Mouse (Mus musculus) forebrain, embryonic 12.5 days (tissue): ENCODE measurements at regions not wholly inside any gene's neighbourhood (a gene's known extent, or its start where the extent isn't known, plus 50 kb on each side); places are given as distances from the start of the nearest gene placed in this dataset.
A peak's percentile ranks its signal among the peaks of the same experiment; 100 is the strongest.

Source experiments
- ATAC-seq: fragments of 200-750 bp; cut with Nextera tagmentation; 2 replicates; pipeline ENCODE4 v1.8.0; 2017; ENCODE audit warnings: moderate TSS enrichment; ENCODE audit not compliant: low FRiP score
- H3K27ac ChIP-seq: fragments of 300-500 bp; sonication (generic); 2 replicates; pipeline ENCODE4 v1.5.1; 2016; ENCODE audit warnings: mild to moderate bottlenecking
- H3K27me3 ChIP-seq: fragments of 300-500 bp; sonication (generic); 2 replicates; pipeline ENCODE4 v1.6.1; 2016; ENCODE audit warnings: mild to moderate bottlenecking
- H3K36me3 ChIP-seq: fragments of 300-500 bp; sonication (generic); replicated peaks from 2 replicates; pipeline ENCODE4 v1.6.1; 2016; ENCODE audit warnings: mild to moderate bottlenecking
- H3K4me1 ChIP-seq: fragments of 300-500 bp; sonication (generic); 2 replicates; pipeline ENCODE4 v1.6.1; 2016
- H3K4me2 ChIP-seq: fragments of 300-500 bp; sonication (generic); 2 replicates; pipeline ENCODE4 v1.6.1; 2016; ENCODE audit warnings: mild to moderate bottlenecking, moderate library complexity
- H3K4me3 ChIP-seq: fragments of 300-500 bp; sonication (generic); replicated peaks from 2 replicates; pipeline ENCODE4 v1.5.1; 2016; ENCODE audit warnings: mild to moderate bottlenecking
- H3K9ac ChIP-seq: fragments of 300-500 bp; sonication (generic); 2 replicates; pipeline ENCODE4 v1.6.1; 2016; ENCODE audit warnings: mild to moderate bottlenecking
- H3K9me3 ChIP-seq: fragments of 300-500 bp; sonication (generic); 2 replicates; pipeline ENCODE4 v1.6.1; 2016
- WGBS: fragments of 180-500 bp; shearing (Covaris S2); methylation state at CpG from one replicate; pipeline ENCODE4 v1.1.7; 2016; 5-methylcytosine and 5-hydroxymethylcytosine counted together

DNA sequence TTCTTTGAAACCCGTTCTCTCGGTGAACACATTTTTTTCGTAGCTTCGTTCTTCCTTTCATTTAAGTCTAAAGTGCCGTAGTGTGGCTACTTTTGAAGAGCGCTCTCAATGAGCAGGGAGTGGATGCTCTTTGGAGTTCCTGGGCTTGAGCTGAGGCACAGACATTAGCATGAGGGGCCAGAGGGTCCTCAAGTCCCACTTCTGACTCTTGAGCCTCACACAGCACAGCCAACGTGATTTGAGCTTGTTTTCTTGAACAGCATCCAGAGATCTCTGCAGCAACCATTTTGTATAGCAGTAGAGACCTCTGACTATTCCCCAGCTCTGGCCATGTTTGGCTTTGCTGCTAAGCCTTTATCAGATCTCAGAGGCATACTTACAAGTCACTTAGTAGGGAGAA lies 269.2 kb upstream of the Myt1l start:
- ATAC-seq: no peak
- H3K4me3 ChIP-seq: no peak overlapping the region
- H3K9ac ChIP-seq: no peak overlapping the region
- H3K4me2 ChIP-seq: no peak overlapping the region
- WGBS: 72% methylated on average over 7 of the region's 7 CpGs
- H3K27ac ChIP-seq: no peak overlapping the region
- H3K36me3 ChIP-seq: no peaks in the 10 kb centered on the region
- H3K27me3 ChIP-seq: no peaks in the 10 kb centered on the region
- no peaks in the 10 kb centered on the region for H3K9me3 ChIP-seq
- H3K4me1 ChIP-seq: peaks cover 25% of the 10 kb centered on the region

DNA sequence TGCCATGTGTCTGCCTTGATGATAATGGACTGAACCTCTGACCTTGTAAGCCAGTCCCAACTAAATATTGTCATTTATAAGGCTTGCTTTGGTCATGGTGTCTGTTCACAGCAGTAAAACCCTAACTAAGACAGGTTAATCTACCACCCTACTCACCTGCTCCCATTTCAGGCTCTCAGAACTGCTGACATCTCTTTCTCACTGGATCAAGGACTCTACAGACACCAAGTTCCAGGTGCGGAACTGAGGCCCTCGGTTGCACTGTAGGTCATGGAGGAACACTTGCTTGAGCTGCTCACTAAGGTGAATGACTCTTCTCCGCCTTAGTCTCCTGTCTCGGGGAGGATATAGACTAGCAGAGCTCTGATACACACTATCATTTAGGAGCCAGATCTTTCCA lies 254.0 kb upstream of the Myt1l start:
- Histone ChIP-seq H3K9me3 (no peaks in the 10 kb centered on the region), H3K27ac (no peak overlapping the region), H3K9ac (no peak overlapping the region), H3K4me2 (no peak overlapping the region), H3K4me1 (no peaks in the 10 kb centered on the region), H3K27me3 (0 out of 2 replicates have a peak, but pooled peaks cover 4% of the 10 kb centered on the region), H3K4me3 (no peak overlapping the region), H3K36me3 (no peaks in the 10 kb centered on the region)
- 96% methylated on average over 4 of the region's 4 CpGs for WGBS
- ATAC-seq: no peak

DNA sequence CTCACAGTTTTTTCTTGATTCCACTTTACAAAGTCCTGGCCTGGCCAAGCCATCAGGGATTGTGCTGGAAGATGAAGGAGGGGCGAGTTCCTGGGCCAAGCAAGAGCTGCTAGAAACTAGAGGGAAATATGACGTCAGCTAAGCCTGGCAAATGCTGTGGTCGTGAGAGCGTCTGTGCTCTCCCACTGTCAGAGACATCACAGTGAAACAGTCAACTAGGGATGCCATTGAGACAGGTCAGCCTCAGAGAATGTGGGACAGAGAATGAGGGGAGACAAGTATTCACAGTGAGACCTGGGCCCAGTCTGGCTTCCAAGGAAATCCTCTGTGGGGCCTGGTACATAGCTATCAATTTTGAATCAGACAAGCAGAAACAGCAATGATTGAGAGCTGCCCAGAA lies 252.5 kb upstream of the Myt1l start:
- no peak for ATAC-seq
- 0 out of 2 replicates have a peak, but pooled peaks cover 4% of the 10 kb centered on the region for H3K27me3 ChIP-seq
- no peak overlapping the region for H3K4me2 ChIP-seq
- H3K4me3 ChIP-seq: no peak overlapping the region
- H3K4me1 ChIP-seq: peaks cover 15% of the 10 kb centered on the region
- H3K9me3 ChIP-seq: no peaks in the 10 kb centered on the region
- no peaks in the 10 kb centered on the region for H3K36me3 ChIP-seq
- WGBS: 76% methylated on average over 4 of the region's 4 CpGs
- no peak overlapping the region for H3K27ac ChIP-seq
- no peak overlapping the region for H3K9ac ChIP-seq

DNA sequence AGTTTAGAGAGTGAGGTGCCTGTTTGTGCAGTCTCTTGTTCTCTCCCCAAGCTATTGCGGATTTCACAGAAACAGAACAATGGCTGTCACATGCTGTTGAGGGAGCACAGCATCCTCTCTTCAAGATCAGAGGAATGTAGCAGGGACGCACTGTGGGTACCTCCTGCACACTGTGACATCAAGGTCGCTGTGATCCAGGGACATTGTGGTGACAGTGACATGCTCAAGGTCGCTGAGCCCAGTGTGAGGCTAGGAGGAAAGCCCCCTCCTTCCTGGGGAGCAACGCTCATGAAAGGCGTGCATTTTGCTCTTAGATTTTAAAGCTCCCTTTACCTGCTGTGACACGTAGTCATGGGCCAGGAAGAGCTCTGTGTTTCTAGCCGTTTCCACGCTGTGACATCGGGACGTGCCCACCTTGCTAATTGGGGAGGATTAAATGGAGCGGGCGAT lies 248.5 kb upstream of the Myt1l start:
- Histone ChIP-seq H3K9me3 (no peaks in the 10 kb centered on the region), H3K27me3 (0 out of 2 replicates have a peak, but pooled peaks cover 6% of the 10 kb centered on the region), H3K4me2 (peak overlapping the region; percentile 51), H3K4me3 (peak overlapping the region; percentile 21; the same call in 1 of the 2 replicates), H3K27ac (peak overlapping the region; percentile 92), H3K36me3 (no peaks in the 10 kb centered on the region), H3K4me1 (peaks cover 25% of the 10 kb centered on the region), H3K9ac (peak overlapping the region; percentile 34; the same call in 1 of the 2 replicates)
- ATAC-seq: peak; percentile 45; the same call in 1 of the 2 replicates
- 2% methylated on average over 13 of the region's 13 CpGs for WGBS

DNA sequence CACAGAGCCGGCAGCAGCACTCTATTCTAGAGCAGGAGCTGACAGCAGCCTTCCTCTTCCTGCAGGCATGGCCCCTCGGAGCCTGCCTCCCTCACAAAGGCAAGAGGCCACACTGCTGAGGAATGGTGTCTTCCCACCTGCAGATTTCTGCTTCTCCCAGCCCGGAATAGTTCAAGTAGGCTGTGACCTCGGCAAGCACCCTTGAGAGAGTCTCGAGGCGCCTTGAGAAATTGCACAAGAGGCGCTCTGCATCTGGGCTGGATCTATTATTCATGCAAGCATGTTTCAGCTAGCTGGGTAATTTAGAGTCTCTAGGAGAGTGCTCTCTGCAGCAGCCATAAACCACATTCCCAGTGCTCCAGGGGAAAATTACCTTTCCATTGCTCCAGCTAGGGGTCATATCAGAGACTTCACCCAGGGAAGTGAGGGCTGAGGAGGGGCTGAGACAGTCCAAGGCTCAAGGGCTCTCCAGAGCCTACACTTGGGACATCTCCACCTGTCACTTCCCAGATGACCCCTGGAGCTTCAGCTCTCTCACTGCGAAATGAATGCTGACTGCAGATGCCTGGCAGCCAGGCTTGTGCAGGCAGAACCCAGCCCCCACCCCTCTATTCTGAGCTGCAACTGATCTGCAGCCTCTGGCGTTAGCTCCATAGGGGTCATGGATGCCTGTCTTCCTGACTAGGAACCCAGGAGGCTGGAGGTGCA lies 247.9 kb upstream of the Myt1l start:
- Histone ChIP-seq H3K4me3 (peak overlapping the region; percentile 21; the same call in 1 of the 2 replicates), H3K4me1 (peaks cover 25% of the 10 kb centered on the region), H3K27me3 (0 out of 2 replicates have a peak, but pooled peaks cover 6% of the 10 kb centered on the region), H3K9me3 (no peaks in the 10 kb centered on the region), H3K36me3 (no peaks in the 10 kb centered on the region), H3K4me2 (peak overlapping the region; percentile 51), H3K9ac (peak overlapping the region; percentile 34; the same call in 1 of the 2 replicates), H3K27ac (peak overlapping the region; percentile 92)
- ATAC-seq: peak; percentile 84
- WGBS: 4% methylated on average over 9 of the region's 9 CpGs

DNA sequence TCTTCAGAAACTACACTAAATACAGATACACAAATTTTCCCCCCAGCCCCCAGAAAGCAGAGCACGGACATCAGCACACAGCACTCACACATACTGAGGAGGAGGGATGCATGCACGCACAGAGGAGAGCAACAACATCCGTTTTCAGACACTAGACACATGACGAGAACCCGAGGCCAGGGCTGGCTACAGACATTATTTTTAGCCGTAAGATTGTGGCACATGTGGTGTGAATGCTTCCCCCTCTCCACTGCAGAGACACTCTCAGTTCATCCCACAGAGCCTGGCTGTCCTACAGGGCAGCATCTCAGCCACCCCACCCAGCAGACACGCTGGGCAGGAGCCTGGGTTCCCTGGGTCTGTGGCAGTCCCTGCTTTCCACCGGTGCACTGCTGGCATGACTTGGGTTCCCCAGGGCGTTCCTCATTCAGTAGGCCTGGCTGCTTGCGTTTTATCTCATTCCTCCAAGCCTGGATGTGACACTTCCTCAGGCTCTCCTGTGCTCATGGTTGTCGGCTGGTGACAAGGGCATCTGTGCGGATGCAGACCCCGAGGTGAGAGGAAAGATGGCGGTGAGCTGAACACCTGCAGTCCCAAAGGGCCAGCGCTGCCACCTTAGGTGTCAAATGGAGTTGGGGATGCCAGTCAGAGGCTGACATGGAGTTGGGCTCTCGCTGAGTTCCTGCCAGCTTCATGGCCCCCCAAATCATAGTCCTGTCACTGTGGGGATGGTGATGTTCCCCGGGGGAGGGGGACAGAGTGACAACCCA lies 247.1 kb upstream of the Myt1l start:
- 58% methylated on average over 17 of the region's 17 CpGs for WGBS
- Histone ChIP-seq H3K9me3 (no peaks in the 10 kb centered on the region), H3K27me3 (0 out of 2 replicates have a peak, but pooled peaks cover 6% of the 10 kb centered on the region), H3K27ac (peak overlapping the region; percentile 92), H3K9ac (peak overlapping the region; percentile 34; the same call in 1 of the 2 replicates), H3K4me2 (peak overlapping the region; percentile 51; the same call in 1 of the 2 replicates), H3K36me3 (no peaks in the 10 kb centered on the region), H3K4me3 (no peak overlapping the region), H3K4me1 (peaks cover 25% of the 10 kb centered on the region)
- no peak; the same call in 1 of the 2 replicates for ATAC-seq

DNA sequence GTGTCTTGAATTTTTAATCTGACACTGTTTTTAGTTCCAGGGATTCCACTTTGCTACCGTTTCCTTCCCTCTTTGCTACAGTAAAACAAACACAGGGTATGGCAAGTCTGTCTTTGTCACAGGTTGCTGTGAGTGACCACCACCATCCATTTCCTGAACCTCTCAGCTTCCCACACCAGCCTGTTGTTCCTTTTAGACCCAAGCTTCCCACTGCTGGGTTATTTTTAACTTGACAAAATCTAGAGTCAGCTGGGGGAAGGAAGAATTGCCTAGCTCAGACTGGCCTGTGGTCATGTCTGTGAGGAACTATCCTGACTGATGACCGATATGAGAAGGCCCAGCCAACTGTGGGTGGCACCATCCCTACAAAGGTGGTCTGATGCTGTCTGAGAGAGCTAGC lies 239.4 kb upstream of the Myt1l start:
- H3K4me2 ChIP-seq: no peak overlapping the region
- ATAC-seq: no peak
- H3K27me3 ChIP-seq: no peaks in the 10 kb centered on the region
- no peak overlapping the region for H3K4me3 ChIP-seq
- 78% methylated on average over 2 of the region's 2 CpGs for WGBS
- H3K9me3 ChIP-seq: no peaks in the 10 kb centered on the region
- no peak overlapping the region for H3K27ac ChIP-seq
- H3K4me1 ChIP-seq: peaks cover 8% of the 10 kb centered on the region
- H3K9ac ChIP-seq: no peak overlapping the region
- no peaks in the 10 kb centered on the region for H3K36me3 ChIP-seq

DNA sequence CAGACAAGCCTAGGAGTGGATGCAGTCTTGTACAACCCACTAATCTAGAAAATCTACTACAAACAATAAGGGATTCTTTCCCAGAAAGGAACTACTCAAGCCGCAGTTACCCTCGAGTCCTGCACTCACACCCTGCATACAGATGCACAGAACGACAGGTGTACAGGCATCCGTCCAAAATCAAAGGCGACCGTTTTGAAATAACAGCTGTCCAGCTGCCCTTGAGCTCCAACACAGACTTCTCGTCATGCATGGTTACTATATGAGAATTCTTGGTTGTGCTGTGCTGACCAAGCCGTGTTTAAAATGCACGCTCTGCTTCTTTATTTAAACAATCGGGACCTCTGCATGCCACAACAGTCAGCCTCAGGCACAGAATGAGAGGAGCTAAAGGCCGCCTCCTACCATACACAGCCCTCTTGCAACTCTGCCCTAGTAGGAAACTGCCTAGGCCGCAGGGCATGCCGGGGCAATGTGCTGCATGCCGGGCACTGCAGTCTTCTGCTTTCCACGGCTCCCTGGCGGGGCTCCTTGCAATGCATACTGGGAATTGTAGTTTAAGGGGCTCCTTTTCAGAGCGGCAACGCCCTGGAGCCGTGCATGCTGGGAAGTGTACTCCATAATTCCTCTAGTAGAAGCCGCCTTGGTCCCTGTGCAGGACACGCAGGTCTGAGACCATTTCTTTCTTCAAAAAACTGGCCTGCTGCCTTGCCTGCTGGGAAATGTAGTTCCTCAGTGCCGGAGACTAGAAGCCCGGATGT lies 237.4 kb upstream of the Myt1l start:
- no peaks in the 10 kb centered on the region for H3K9me3 ChIP-seq
- H3K36me3 ChIP-seq: no peaks in the 10 kb centered on the region
- H3K27ac ChIP-seq: peak overlapping the region; percentile 80
- H3K4me3 ChIP-seq: peak overlapping the region; percentile 30
- peak overlapping the region; percentile 54 for H3K4me2 ChIP-seq
- H3K4me1 ChIP-seq: peaks cover 8% of the 10 kb centered on the region
- 12% methylated on average over 23 of the region's 23 CpGs for WGBS
- peak; percentile 99 for ATAC-seq
- H3K27me3 ChIP-seq: no peaks in the 10 kb centered on the region
- H3K9ac ChIP-seq: peak overlapping the region; percentile 36

DNA sequence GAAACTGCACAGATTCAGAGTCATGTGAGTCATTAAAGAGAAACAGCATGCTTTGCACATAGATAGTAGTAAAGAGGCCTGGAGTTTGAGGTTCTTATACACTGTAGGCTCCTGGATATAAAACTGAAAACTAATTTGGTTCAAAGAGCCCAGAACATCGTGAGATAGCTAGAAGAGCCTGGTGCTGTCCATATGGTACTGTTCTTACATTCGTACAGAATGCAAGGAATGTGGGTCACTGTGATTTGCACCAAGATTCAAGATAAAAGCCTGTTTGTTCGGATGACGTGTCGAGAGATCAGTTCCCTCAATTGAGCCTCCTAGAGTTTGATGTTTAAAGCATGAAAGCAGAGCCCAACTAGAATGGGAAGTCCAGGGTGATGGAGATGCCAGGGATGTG lies 230.2 kb upstream of the Myt1l start:
- no peaks in the 10 kb centered on the region for H3K9me3 ChIP-seq
- H3K4me2 ChIP-seq: no peak overlapping the region
- 80% methylated on average over 5 of the region's 5 CpGs for WGBS
- no peaks in the 10 kb centered on the region for H3K36me3 ChIP-seq
- ATAC-seq: no peak
- no peak overlapping the region for H3K4me3 ChIP-seq
- no peaks in the 10 kb centered on the region; the same call in 1 of the 2 replicates for H3K27me3 ChIP-seq
- no peak overlapping the region for H3K9ac ChIP-seq
- H3K27ac ChIP-seq: no peak overlapping the region
- no peaks in the 10 kb centered on the region for H3K4me1 ChIP-seq

DNA sequence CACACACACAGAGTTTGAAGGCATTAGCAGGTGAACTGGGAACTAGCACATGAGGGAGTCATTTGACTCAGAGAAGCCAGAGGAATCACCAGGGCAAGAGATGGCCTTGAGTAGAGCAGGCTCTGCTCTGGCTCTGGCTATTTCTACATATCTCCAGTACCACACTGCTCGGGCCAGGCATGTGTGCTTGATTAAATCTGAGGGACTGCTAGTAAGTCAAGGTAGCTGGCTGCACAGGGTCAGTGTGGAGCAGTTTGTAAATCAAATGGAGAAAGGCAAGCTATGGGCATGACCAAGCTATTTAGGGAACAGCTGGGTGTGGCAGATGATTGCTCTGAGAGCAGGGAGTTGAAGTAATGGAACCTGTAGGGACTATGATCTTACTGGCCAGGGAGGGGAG lies 212.5 kb upstream of the Myt1l start:
- H3K36me3 ChIP-seq: no peaks in the 10 kb centered on the region
- no peak overlapping the region for H3K4me2 ChIP-seq
- ATAC-seq: no peak
- no peaks in the 10 kb centered on the region for H3K27me3 ChIP-seq
- H3K4me1 ChIP-seq: no peaks in the 10 kb centered on the region
- WGBS: 89% methylated on average over 1 of the region's 1 CpGs
- no peak overlapping the region for H3K27ac ChIP-seq
- no peaks in the 10 kb centered on the region for H3K9me3 ChIP-seq
- no peak overlapping the region for H3K9ac ChIP-seq
- no peak overlapping the region for H3K4me3 ChIP-seq

DNA sequence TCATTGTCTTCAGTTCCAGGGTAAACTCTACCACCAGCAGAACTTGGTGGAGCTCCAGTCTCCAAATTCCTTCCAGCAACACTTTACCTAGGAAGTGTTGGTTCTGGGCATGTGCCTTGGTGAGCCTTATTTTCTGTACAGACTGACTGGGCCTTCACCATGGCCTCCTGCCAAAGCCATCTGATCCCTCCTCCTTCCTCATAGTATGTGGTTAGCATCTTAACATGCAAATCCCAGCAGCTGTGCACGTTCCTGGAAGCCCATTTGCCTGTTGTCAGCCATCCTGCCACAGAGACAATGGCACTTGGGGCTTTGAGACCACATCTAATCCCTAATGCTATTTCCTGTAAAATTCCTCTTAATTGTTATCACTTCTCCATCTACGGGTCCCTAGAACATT lies 206.7 kb upstream of the Myt1l start:
- Histone ChIP-seq H3K4me3 (no peak overlapping the region), H3K4me2 (no peak overlapping the region), H3K9ac (no peak overlapping the region), H3K36me3 (no peaks in the 10 kb centered on the region), H3K27me3 (no peaks in the 10 kb centered on the region), H3K27ac (no peak overlapping the region), H3K4me1 (peaks cover 8% of the 10 kb centered on the region), H3K9me3 (no peaks in the 10 kb centered on the region)
- no peak for ATAC-seq
- WGBS: 18% methylated on average over 2 of the region's 2 CpGs

DNA sequence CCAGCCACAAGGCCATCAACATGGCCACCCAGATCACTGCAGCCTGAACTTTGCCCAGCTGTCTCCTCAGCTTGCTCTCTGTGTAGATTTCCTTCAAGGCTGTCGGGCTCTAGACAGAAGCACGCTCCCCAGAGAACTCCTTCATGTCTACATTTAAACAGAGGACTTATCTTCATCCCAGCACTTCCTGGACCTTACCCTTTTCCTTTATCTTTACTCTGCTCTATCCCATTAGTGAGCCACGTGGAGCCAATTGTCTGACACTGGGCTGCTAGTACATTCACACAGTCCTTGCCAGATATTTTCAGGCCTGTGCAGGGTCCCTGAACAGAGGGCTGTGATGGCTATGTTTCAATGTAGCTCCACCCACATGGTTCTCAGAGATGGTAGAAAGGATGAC lies 204.7 kb upstream of the Myt1l start:
- Histone ChIP-seq H3K4me2 (no peak overlapping the region), H3K4me3 (no peak overlapping the region), H3K36me3 (no peaks in the 10 kb centered on the region), H3K27me3 (no peaks in the 10 kb centered on the region), H3K9me3 (no peaks in the 10 kb centered on the region), H3K27ac (no peak overlapping the region), H3K9ac (no peak overlapping the region), H3K4me1 (peaks cover 8% of the 10 kb centered on the region)
- 69% methylated on average over 3 of the region's 3 CpGs for WGBS
- no peak for ATAC-seq
